Mouse (Mus musculus): Measurements from ENCODE around the gene Cts3. TPM values are rescaled to one million over a fixed set of nuclear protein-coding genes. Genes with fewer than 3 reads are reported as not detected.
"Not testable (repeated sequence)": the region's sequence is repeated elsewhere in the genome, so short reads cannot be mapped to it uniquely, and the experiment has no call there.

Gene Cts3
- polyA plus RNA-seq (2014; fragmentation: Nextera tagmentation; extraction: Ambion mirVana): not detected in 2 replicates

DNA sequence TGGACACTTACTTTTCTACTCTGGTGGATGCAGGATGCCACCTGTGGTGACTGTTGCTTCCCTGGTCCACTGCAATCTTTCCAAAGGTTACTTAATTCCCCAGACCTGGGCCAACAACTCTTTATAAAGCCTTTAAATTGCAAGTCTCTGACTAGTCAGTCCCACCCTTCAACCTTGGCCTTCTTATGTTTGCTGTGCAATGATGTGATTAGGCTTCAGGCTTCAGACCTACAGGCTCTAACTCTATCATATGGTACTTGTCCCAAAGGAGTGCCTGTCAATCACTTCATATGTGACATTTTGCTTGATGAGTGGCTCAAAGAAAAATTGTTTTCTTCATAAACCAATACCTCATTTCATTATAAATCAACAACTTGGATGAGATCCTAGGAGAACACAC lies at the start of gene Cts3:
Gene Cts3, minus strand, starts transcription at position 101 of the 400 bp plus-strand sequence.
- ATAC-seq (ENCODE audit: low FRiP score, low TSS enrichment): no peak
- H3K4me1 ChIP-seq (ENCODE audit: control insufficient read depth, insufficient read depth, low read length): no peaks in the 10 kb centered on the region
- H3K4me2 ChIP-seq (replicated peaks; ENCODE audit: low read depth, low read length): no peak within 1 kb of the TSS
- H3K27ac ChIP-seq (ENCODE audit: low read depth, low read length): no peak within 1 kb of the TSS
- H3K9me3 ChIP-seq (ENCODE audit: control insufficient read depth, low read length): 0 out of 2 replicates have a peak, but pooled peaks cover 2% of the 10 kb centered on the region
- H3K27me3 ChIP-seq (ENCODE audit: control insufficient read depth, insufficient read depth, low read length): no peaks in the 10 kb centered on the region
- H3K9ac ChIP-seq (ENCODE audit: low read depth, low read length): no peak within 1 kb of the TSS
- H3K36me3 ChIP-seq (ENCODE audit: control insufficient read depth, insufficient read depth, low read length): no peaks in the 10 kb centered on the region
- no peak within 1 kb of the TSS for H3K4me3 ChIP-seq (ENCODE audit: low read length)

DNA sequence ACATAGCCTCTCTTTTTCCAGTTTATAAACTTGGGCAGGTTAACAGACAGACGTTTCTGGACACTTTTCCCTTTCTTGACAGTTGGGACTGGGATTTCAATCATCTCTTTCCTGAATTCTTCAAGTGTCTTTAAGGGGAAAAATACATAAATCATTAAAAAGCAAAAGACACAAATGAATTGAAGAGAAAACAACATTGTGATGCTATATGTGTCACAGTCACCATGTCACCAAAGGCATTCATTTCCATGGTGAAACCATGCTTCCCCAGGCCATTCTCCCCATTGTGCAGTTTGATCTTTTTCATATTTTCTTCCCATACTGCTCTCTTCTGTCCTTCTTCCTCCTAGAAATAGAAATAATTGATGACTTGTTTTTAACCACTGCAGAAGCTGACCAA lies 1.9 kb downstream of the Cts3 start, which contains the start of gene Gm49352:
Gene Gm49352, minus strand, starts transcription at position 101 of the 400 bp plus-strand sequence.
- H3K36me3 ChIP-seq (ENCODE audit: control insufficient read depth, insufficient read depth, low read length); H3K27me3 ChIP-seq (ENCODE audit: control insufficient read depth, insufficient read depth, low read length); H3K4me2 ChIP-seq (replicated peaks; ENCODE audit: low read depth, low read length); H3K4me3 ChIP-seq (ENCODE audit: low read length); H3K27ac ChIP-seq (ENCODE audit: low read depth, low read length); ATAC-seq (ENCODE audit: low FRiP score, low TSS enrichment); H3K9ac ChIP-seq (ENCODE audit: low read depth, low read length); H3K4me1 ChIP-seq (ENCODE audit: control insufficient read depth, insufficient read depth, low read length); H3K9me3 ChIP-seq (ENCODE audit: control insufficient read depth, low read length): not testable (repeated sequence)
- WGBS: 53% methylated on average over 1 of the region's 1 CpGs

DNA sequence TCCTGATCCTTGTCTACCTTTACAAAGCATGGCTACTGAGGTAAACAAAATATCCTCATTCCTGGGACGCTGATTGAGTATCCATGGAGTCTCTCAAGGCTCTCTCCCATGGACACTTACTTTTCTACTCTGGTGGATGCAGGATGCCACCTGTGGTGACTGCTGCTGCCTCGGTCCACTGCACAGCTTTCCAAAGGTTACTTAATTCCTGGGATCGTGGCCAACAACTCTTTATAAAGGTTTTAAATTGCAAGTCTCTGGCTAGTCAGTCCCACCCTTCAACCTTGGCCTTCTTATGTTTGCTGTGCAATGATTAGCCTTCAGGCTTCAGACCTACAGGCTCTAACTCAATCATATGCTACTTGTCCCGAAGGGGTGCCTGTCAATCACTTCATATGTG lies 28.3 kb downstream of the Cts3 start, which contains the start of gene Ctsm:
Gene Ctsm, minus strand, starts transcription at position 209 of the 400 bp plus-strand sequence.
- Histone ChIP-seq H3K27ac (ENCODE audit: low read depth, low read length) (no peak within 1 kb of the TSS), H3K9ac (ENCODE audit: low read depth, low read length) (no peak within 1 kb of the TSS), H3K9me3 (ENCODE audit: control insufficient read depth, low read length) (peaks cover 5% of the 10 kb centered on the region), H3K4me2 (replicated peaks; ENCODE audit: low read depth, low read length) (no peak within 1 kb of the TSS), H3K4me3 (ENCODE audit: low read length) (no peak within 1 kb of the TSS), H3K27me3 (ENCODE audit: control insufficient read depth, insufficient read depth, low read length) (no peaks in the 10 kb centered on the region), H3K4me1 (ENCODE audit: control insufficient read depth, insufficient read depth, low read length) (no peaks in the 10 kb centered on the region), H3K36me3 (ENCODE audit: control insufficient read depth, insufficient read depth, low read length) (no peaks in the 10 kb centered on the region)
- no peak for ATAC-seq (ENCODE audit: low FRiP score, low TSS enrichment)
- 74% methylated on average over 4 of the region's 4 CpGs for WGBS

Other genes with a start within 250 kb of the Cts3 start
- not detected in 2 replicates for gene Cts7, start 211.9 kb downstream of the Cts3 start, polyA plus RNA-seq (2014; fragmentation: Nextera tagmentation; extraction: Ambion mirVana)
- not detected in 2 replicates for gene Ctsm, start 28.3 kb downstream of the Cts3 start, polyA plus RNA-seq (2014; fragmentation: Nextera tagmentation; extraction: Ambion mirVana)
- not detected in 2 replicates for gene Gm49352, start 2.0 kb downstream of the Cts3 start, polyA plus RNA-seq (2014; fragmentation: Nextera tagmentation; extraction: Ambion mirVana)

Data from kidney, embryonic 14.5 days (tissue).